Mouse (Mus musculus) urinary bladder, postnatal 14 days (tissue): Measurements from ENCODE around the gene Tex26.

Source experiments
- DNase-seq: peaks from one replicate; pipeline ENCODE4 v3.0.0; 2021; ENCODE audit warnings: low spot score

Gene Tex26

DNA sequence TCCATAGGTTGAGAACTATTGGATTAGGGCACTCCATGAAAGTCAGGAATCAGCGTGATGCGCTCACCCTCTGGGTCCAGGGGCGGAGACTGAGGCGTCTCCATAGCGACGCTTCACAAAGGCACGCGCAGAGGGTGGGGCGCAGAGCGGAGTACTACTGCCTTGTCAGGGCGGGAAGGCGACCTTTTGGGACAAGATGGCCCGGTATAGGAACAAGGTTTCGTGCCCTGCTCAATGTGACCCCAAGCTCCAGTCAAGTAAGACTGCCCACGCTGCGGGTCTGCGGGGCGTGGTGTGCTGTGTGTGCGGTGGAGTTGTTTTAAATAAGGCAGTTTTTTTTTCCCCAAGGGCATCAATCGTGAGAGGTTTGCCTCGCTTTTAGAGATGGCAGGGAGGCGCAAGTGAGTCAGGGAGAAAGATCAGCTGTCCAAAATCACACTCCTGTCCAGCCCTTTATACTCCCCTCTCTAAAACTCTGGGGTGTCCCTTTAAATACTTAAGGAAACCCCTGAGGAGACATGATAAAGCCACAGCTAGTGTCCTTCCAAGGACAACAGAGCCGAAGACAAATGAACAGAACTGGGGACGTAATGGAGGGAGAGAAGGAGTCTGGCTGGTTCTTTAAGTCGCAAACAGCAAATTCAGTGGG is at the start of gene Tex26:
Gene Tex26, plus strand, starts transcription at position 130 of the 649 bp plus-strand sequence.
- DNase-seq = peak; percentile 66

- DNase-seq = no peak
Measured at GRCm38 (mm10) chr5:149391574-149392375, 47.7 kb upstream of the Tex26 start.

DNA sequence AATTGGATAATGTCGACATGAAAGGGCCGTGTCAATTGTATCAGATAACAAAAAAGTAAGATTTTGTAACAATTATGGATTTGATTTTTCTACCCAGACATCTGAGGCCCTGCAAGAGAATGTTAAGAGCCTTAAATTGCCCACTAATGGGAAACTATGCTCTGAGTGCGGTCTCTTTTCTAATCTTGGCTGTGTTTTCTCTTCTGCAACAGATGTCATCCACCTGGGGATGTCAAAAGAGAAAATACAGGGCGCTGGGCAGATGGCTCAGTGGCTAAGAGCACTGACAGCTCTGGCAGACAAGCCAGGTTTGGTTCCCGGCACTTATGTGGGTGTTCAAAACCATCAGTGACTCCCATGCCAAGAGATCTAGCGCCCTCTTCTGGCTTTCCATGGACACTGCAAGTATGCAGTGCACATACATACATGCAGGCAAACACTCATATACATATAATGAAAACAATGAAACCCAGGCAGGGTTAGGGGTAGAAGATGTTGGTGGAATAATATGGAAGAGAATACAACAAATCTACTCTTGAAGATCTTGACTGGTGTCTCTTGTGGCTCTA is 47.0 kb upstream of the Tex26 start:
- DNase-seq = no peak

DNA sequence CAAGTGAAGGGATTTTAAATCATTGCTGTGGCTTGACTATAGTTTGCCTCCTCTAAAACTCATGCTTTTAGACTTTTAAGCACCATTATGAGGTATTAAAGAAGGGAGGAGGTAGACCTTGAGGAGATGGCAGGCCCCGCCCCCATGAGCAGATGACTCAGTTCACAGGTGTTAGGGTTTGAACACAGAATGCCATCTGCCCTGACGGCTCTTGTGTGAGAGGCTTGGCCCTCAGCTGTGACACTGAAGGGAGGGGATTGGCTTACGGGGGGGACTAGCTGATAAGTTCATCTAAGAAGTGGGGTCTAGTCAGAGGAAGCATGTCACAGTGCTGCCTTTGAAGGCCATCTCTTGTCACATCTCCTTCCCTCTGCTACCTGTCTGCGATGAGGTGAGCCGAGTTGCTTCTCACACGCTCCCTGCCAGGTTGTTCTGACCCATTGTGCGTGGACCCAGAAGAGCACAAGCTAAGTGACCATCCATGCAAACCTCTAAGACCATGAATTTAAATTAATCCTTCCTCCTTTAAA is 37.9 kb upstream of the Tex26 start:
- no peak for DNase-seq

DNA sequence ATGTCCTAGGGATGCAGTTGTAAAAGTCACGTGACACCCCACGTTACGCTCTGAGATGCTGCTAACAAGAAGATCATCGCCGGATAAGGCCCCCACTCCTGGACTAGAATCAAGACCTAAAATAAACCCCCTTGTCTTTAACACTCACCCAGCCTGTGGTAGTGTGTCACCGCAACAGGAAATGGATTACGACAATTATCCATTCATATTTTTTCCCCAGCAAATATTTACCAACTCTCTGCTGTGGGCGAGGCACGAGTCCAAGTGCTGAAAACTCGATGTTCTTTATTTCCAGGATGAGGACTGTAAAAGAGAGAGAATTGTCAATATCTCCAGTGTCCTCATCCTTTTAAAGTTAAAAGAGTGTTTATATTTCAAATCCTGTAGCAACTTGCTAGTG is 37.4 kb upstream of the Tex26 start:
- no peak for DNase-seq

DNA sequence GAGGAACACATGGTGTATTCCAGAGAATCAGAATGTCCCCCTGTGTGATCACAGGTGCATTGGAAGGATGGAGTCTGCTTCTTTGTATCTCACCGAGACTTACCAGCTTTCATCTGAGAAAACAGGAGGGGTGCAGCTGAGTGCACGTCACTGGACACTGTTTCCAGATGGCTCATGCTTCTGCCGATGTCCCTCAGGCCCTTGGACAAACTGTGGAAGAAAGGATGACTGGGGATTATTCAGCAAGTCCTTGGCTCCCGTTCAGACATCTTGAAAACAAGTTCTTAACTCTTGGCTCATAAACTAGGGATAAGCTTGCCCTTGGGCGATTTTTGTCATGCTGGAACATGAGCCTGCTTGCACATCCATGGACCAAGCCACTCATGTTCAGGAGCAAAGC is 36.1 kb upstream of the Tex26 start:
- peak; percentile 62 for DNase-seq

DNA sequence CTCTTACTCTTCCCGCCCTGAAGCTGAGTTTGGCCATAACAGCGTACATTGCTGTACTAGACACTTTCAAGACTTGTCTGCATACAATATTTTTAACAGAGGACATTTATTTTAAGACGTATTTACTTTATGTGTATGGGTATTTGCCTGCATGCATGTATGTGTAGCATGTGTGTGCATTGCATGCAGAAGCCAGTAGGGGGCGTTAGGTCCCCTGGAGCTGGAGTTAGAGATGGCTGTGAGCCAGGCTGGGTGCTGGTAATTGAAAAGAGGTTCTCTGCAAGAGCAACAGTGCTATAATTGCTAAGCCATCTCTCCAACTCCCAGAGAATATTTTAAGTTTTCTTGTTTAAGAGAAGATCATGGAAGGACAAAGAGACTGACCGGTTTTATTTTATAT is 34.8 kb upstream of the Tex26 start:
- DNase-seq = no peak

GRCm38 (mm10) chr5:149406791-149407276 is 32.6 kb upstream of the Tex26 start:
- no peak for DNase-seq

DNA sequence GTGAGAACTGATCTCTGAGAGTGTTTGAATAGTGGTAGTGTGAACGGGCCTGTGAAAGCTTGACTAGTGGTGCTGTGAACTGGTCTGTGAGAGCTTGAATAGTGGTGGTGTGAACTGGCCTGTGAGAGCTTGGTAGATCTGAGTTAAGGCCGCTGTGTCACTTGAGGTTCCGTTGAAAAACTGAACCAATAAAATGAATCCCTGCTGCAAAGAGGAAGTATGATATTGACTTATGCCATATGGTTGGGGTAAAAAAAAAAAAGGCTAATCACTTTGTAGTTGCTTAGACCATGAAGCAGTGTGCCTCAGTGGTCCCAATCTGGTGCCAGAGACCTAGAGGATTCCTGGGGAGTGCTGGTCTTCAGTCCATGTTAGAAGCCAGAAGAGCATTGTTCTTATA is 30.0 kb upstream of the Tex26 start:
- no peak for DNase-seq

DNA sequence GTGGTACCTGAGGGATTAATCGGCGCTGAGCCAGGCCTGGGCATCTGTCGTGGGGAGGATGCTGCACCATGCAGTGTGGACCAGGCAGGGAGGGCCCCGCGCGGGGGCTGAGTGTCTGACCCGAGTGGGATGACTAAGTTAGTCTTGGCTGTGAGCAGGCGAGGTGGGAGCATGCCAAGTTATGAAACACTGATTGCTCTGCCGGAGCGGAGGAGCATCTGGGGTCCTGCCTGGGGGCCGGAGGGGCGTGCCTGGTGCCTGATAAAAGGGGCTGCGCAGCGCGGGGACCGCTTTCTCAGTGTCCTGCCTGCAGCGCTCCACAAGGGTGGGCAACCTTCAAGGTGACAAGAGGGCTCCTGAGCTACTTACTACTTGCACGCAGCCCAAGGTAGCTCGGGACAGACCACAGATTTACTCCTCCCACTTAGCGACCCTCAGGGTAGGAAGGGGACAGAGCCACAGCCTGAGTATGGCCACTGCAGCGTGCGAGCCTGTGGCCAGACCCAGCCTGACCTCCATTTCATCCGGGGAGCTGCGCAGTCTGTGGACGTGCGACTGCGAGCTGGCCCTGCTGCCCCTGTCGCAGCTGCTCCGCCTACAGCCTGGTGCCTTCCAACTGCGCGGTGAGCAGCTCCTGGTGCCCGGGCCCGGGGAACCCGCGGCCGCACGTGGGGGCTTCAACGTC is 27.8 kb upstream of the Tex26 start, which contains the start of gene Medag:
Gene Medag, plus strand, starts transcription at position 241 of the 685 bp plus-strand sequence.
- peak; percentile 87 for DNase-seq

DNA sequence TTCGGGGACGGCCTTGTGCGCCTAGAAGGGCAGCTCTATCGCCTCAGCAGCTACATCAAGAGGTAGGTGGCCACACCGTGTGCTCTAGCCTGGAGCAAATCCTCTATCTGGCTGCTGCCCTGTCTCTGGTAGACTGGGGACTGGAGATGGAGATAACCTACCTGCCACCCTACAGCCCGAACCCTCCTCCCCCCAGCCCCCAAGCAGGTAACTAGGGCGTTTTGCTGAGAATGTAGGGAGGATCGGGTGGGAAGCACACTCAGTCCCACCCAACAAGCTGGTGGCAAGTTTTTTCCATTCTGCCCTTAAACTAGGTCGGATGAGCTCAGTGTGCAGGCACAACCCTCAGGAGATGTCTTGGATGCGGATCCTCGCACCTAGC is 27.3 kb upstream of the Tex26 start:
- no peak for DNase-seq

- no peak for DNase-seq
Measured at GRCm38 (mm10) chr5:149412671-149413070, 26.8 kb upstream of the Tex26 start.

DNA sequence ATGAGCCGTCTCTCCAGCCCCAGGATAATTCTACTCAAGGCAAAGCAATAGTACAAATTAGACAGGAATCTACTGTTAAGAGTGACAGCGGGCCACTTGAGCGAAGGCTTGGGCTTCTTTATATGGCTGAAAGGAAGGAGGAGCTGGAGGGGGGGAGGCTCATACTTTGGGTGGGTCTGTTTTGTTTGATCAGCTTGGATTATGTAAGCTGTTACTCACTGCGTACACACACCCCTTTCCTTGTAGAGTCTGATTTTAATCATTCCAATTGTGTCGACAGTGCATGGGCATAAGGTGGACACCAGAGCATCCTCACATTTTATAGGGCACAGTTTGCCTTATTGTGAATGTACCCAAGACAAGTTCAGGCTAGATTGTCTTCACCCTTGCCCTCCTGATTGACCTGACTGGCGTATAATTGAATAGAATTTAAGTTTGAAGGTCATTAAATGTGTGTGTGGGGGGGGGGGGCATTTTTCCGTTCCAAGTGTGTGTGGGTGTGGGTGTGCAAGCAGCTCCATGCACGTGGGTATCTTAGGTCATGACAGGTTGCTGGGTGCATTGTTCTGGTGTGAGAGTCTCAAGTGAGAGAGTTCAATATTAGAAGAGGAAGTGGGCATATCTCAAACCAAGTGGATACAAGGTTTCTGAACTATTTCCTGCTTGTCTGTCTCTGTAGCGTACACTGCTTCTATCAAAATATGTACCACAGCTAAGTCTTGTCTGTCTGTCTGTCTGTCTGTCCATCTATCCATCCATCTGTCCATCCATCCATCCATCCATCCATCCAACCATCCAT is 24.9 kb upstream of the Tex26 start:
- DNase-seq = peak; percentile 34

DNA sequence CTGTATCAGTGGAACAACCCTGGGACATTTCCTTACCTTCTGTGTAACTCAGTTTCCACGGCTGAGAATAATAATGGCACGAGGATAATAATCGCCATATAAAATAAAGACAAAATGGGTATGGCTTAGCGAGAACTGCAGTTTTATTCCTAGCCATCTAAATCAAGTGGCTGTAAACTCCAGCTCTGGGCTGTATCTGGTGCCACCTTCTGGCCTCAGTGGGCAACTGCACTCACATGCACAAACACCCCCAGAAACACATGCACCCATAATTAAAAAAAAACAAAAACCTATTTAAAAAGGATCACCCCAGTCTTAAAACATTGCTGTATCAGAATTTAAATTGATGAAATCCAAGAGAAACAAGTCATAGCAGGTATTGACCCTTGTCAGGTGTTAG is 22.1 kb upstream of the Tex26 start:
- DNase-seq = no peak

- DNase-seq = no peak
Measured at GRCm38 (mm10) chr5:149426525-149426924, 12.9 kb upstream of the Tex26 start.

GRCm38 (mm10) chr5:149427277-149428060 is 12.0 kb upstream of the Tex26 start:
- no peak for DNase-seq

DNA sequence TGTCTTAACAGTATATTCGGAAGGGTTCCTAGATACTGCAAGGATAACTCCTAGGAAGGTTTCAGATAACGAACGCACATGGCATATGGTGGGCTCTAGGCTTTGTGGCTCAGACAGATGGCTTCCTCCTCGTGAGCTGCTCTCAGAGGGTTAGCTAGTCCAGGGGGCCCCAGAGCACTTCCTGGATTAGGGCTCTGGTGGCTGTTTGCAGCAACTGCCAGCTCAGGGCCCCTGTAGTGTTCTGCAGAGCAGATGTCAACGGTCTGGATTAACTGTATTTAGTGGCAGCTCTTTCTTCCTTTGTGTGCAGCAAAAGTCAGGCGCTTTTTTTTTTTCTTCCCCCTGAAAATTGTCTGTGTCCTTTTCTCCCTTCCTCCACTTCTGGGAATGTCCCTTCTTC is 11.1 kb upstream of the Tex26 start:
- no peak for DNase-seq

DNA sequence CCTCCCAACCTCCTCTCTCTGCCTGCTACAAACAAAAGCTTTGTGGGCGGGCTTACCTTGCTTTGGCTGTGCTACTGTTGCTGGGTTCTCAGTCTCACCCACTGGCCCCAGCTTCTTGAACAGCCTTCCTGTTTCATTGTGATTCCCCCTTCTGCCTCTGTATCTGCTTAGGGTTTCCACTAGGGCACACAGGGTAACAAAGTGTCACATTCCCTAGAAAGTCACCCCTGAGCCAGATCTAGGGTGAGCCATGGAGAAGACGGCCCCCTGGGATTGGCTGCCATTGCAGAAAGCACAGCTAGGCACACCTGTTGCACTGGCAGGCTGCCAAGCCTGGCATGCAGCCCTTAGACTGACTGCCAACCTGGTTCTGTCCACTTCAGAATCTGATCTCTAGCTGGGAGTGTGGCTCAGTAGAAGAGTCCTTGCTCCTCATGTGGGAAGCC is 10.6 kb upstream of the Tex26 start:
- DNase-seq = peak; percentile 80

DNA sequence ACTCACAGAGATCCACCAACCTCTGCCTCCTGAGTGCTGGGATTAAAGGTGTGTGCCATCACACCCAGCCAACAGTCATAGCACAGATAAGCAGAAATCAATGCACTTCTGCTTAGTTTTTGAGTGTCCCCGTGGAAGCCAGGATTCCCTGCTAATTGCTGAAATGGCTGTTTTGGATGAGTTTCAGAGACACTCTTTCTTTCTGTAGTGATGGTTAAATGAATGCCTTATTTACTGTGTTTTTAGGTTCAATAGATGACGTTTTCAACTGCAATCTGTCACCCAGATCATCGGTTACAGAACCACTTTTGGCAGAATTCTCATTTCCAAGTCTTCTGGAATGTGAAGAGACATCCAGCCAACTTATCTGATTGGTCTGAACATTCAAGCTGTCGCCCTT is 9.9 kb upstream of the Tex26 start:
- DNase-seq = no peak

- no peak for DNase-seq
Measured at GRCm38 (mm10) chr5:149430943-149431342, 8.5 kb upstream of the Tex26 start.

- DNase-seq = peak; percentile 83
Measured at GRCm38 (mm10) chr5:149433618-149434017, 5.8 kb upstream of the Tex26 start.
